Mouse (Mus musculus): ENCODE data around the gene Treml1.

- no peak for TF ChIP-seq GATA1 (IDR thresholded peaks at IDR 0.05; ENCODE audit: borderline replicate concordance, low read length)
- no peak for TF ChIP-seq FLI1 (IDR thresholded peaks at IDR 0.05; ENCODE audit: low read length)
Observed at GRCm38 (mm10) chr17:48392616-48393015, 32.9 kb downstream of the Treml1 start.
